Mouse (Mus musculus): ENCODE measurements at regions not wholly inside any gene's neighbourhood (a gene's known extent, or its start where the extent isn't known, plus 50 kb on each side); places are given as distances from the start of the nearest gene placed in this dataset.
"Not testable (repeated sequence)": the region's sequence is repeated elsewhere in the genome, so short reads cannot be mapped to it uniquely, and the experiment has no call there.

GRCm38 (mm10) chr10:34667203-34667602, 184.0 kb downstream of the Frk start:
- 79% methylated on average over 2 of the region's 2 CpGs for WGBS

DNA sequence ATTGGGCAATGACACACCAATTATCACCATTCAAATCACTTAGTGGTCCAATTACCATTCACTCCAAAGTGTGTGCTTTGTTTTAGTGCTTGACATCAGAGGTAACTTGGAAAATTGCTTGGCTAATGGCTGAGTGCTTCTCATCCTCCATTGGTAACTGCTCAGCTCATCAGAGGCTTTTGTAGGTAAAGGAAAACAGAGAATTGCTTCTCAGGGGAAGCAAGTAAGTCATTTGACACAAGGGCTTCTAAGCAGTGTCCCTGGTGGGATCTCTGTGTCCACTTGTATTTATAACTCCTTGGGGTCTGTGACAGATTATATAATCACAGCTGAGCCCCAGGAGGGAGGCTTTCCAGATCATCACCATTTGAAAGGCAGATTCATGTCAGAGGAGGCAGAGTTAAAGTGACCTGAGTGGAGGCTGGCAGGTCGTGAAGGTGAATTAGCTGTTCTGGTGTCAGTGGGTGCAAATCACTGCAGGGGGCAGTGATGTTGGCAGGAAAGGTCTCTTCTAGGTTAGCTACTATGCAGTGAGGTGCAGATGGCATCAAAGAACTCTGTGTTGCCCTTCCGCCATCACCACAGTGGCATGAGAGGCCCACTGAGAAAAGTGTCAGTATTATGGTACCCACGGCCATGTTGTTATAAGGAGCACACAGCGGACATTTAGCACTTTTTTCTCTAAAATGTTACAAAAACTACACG, 184.7 kb downstream of the Frk start:
- Histone ChIP-seq H3K27me3 (replicated peaks) (no peaks in the 10 kb centered on the region), H3K9me3 (no peaks in the 10 kb centered on the region), H3K4me1 (no peaks in the 10 kb centered on the region), H3K27ac (replicated peaks) (no peak overlapping the region), H3K9ac (no peak overlapping the region), H3K4me2 (no peak overlapping the region), H3K4me3 (no peak overlapping the region), H3K36me3 (no peaks in the 10 kb centered on the region)
- 60% methylated on average over 5 of the region's 5 CpGs for WGBS
- ATAC-seq (ENCODE audit: extremely low read depth, insufficient number of reproducible peaks, low FRiP score, low TSS enrichment), result no peak

More at GRCm38 (mm10) chr10:34667203-34667602, 184.0 kb downstream of the Frk start:
- H3K36me3 ChIP-seq, result no peaks in the 10 kb centered on the region
- no peak overlapping the region for H3K4me3 ChIP-seq
- H3K27me3 ChIP-seq (replicated peaks), result no peaks in the 10 kb centered on the region
- no peaks in the 10 kb centered on the region for H3K9me3 ChIP-seq
- no peak overlapping the region for H3K27ac ChIP-seq (replicated peaks)
- H3K4me2 ChIP-seq, result no peak overlapping the region
- ATAC-seq (ENCODE audit: extremely low read depth, insufficient number of reproducible peaks, low FRiP score, low TSS enrichment), result no peak
- no peak overlapping the region for H3K9ac ChIP-seq
- no peaks in the 10 kb centered on the region for H3K4me1 ChIP-seq

- Histone ChIP-seq H3K4me3 (no peak overlapping the region), H3K9me3 (no peaks in the 10 kb centered on the region), H3K4me1 (no peaks in the 10 kb centered on the region), H3K9ac (no peak overlapping the region), H3K27ac (replicated peaks) (no peak overlapping the region), H3K36me3 (no peaks in the 10 kb centered on the region), H3K27me3 (replicated peaks) (no peaks in the 10 kb centered on the region), H3K4me2 (no peak overlapping the region)
- 82% methylated on average over 2 of the region's 2 CpGs for WGBS
- ATAC-seq (ENCODE audit: extremely low read depth, insufficient number of reproducible peaks, low FRiP score, low TSS enrichment), result no peak
Measured at GRCm38 (mm10) chr10:34671791-34672190, 188.6 kb downstream of the Frk start.

- not testable (repeated sequence) for H3K4me3 ChIP-seq; H3K36me3 ChIP-seq; H3K9ac ChIP-seq; H3K9me3 ChIP-seq; H3K27ac ChIP-seq (replicated peaks); H3K4me2 ChIP-seq; H3K27me3 ChIP-seq (replicated peaks); H3K4me1 ChIP-seq; ATAC-seq (ENCODE audit: extremely low read depth, insufficient number of reproducible peaks, low FRiP score, low TSS enrichment)
- WGBS, result 64% methylated on average over 9 of the region's 9 CpGs
Measured at GRCm38 (mm10) chr10:34699414-34699813, 216.2 kb downstream of the Frk start.

- H3K4me2 ChIP-seq, result no peak overlapping the region
- H3K4me1 ChIP-seq, result no peaks in the 10 kb centered on the region
- no peaks in the 10 kb centered on the region for H3K36me3 ChIP-seq
- no peak for ATAC-seq (ENCODE audit: extremely low read depth, insufficient number of reproducible peaks, low FRiP score, low TSS enrichment)
- no peaks in the 10 kb centered on the region for H3K27me3 ChIP-seq (replicated peaks)
- H3K4me3 ChIP-seq, result no peak overlapping the region
- no peaks in the 10 kb centered on the region for H3K9me3 ChIP-seq
- no peak overlapping the region for H3K9ac ChIP-seq
- 79% methylated on average over 1 of the region's 1 CpGs for WGBS
- no peak overlapping the region for H3K27ac ChIP-seq (replicated peaks)
Measured at GRCm38 (mm10) chr10:34701956-34702355, 218.8 kb downstream of the Frk start.

DNA sequence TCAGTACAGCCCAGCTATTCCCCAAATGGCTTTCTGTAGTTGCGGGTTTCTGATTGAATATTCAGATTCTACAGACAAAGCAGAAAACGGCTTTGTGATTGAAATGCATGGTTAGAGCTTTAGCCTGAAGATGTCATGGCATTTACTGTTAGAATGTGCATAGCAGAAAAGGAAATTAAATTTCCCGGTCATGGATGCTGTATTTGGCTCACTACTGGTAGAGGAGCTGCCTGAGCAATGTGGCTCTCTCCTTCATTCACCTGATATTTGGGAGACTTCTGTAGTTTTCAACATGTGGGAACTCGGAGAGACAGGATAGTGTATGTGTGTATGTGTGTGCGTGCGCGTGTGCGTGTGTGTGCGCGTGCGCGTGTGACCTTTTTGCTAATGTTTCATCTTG, 222.2 kb downstream of the Frk start:
- Histone ChIP-seq H3K27me3 (replicated peaks) (no peaks in the 10 kb centered on the region), H3K27ac (replicated peaks) (no peak overlapping the region), H3K4me3 (no peak overlapping the region), H3K4me1 (no peaks in the 10 kb centered on the region), H3K4me2 (no peak overlapping the region), H3K9me3 (no peaks in the 10 kb centered on the region), H3K36me3 (no peaks in the 10 kb centered on the region), H3K9ac (no peak overlapping the region)
- WGBS, result 90% methylated on average over 12 of the region's 12 CpGs
- ATAC-seq (ENCODE audit: extremely low read depth, insufficient number of reproducible peaks, low FRiP score, low TSS enrichment), result no peak

- ATAC-seq (ENCODE audit: extremely low read depth, insufficient number of reproducible peaks, low FRiP score, low TSS enrichment), result no peak
- WGBS, result 50% methylated on average over 2 of the region's 2 CpGs
- no peaks in the 10 kb centered on the region for H3K27me3 ChIP-seq (replicated peaks)
- no peaks in the 10 kb centered on the region for H3K9me3 ChIP-seq
- H3K4me2 ChIP-seq, result no peak overlapping the region
- no peak overlapping the region for H3K9ac ChIP-seq
- H3K4me1 ChIP-seq, result no peaks in the 10 kb centered on the region
- H3K27ac ChIP-seq (replicated peaks), result no peak overlapping the region
- H3K4me3 ChIP-seq, result no peak overlapping the region
- H3K36me3 ChIP-seq, result no peaks in the 10 kb centered on the region
Measured at GRCm38 (mm10) chr10:34731249-34731648, 248.1 kb downstream of the Frk start.

DNA sequence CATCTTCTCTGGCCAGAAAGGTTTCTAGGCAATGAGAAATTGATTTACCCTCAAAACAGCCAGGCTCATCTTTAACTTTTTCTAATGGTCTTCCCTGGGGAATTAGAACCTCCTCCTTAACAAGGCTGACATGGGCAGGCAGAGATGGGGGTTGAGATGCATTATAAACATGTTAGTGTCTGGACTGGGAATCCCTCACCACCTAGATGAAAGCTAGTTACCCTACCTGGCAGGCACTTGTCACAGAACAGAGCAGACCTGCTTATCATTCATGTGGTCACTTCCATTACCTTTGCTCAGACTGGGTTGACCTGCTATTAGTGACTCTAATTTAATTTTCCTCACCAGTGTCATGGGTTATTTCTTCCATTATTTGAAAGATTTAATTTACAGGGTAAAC, 279.2 kb downstream of the Frk start:
- Histone ChIP-seq H3K36me3 (no peaks in the 10 kb centered on the region), H3K4me2 (no peak overlapping the region), H3K4me1 (no peaks in the 10 kb centered on the region), H3K27me3 (replicated peaks) (no peaks in the 10 kb centered on the region), H3K9ac (no peak overlapping the region), H3K4me3 (no peak overlapping the region), H3K27ac (replicated peaks) (no peak overlapping the region), H3K9me3 (no peaks in the 10 kb centered on the region)
- ATAC-seq (ENCODE audit: extremely low read depth, insufficient number of reproducible peaks, low FRiP score, low TSS enrichment), result no peak

- WGBS, result 43% methylated on average over 2 of the region's 2 CpGs
- no peak for ATAC-seq (ENCODE audit: extremely low read depth, insufficient number of reproducible peaks, low FRiP score, low TSS enrichment)
Measured at GRCm38 (mm10) chr10:34792099-34792498, 308.9 kb downstream of the Frk start.

DNA sequence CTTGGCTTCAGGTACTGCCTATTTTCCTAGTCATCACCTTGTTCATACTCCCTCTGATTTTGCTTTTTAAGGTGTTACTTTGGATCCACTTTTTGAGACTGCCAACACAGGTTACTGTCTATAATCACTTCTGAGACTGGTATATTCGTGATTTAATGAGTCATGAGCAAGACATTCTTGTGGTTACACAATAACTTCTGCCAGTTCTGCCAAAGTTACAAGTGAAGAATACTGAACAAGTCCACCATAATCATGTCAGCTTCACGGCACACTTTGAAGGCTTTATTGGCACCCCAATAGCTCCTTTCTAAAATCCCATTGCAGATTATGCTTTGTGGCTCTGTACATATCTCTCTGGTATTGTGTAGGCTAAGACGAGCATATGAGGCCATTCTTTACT, 327.9 kb downstream of the Frk start:
- 71% methylated on average over 3 of the region's 3 CpGs for WGBS

More at GRCm38 (mm10) chr10:34792099-34792498, 308.9 kb downstream of the Frk start:
- Histone ChIP-seq H3K9ac (no peak overlapping the region), H3K4me2 (no peak overlapping the region), H3K4me1 (no peaks in the 10 kb centered on the region), H3K36me3 (no peaks in the 10 kb centered on the region), H3K4me3 (no peak overlapping the region), H3K9me3 (no peaks in the 10 kb centered on the region), H3K27ac (replicated peaks) (no peak overlapping the region), H3K27me3 (replicated peaks) (no peaks in the 10 kb centered on the region)

GRCm38 (mm10) chr10:34824121-34824520, 340.9 kb downstream of the Frk start:
- no peaks in the 10 kb centered on the region for H3K27me3 ChIP-seq (replicated peaks)
- no peak for ATAC-seq (ENCODE audit: extremely low read depth, insufficient number of reproducible peaks, low FRiP score, low TSS enrichment)
- H3K9ac ChIP-seq, result no peak overlapping the region
- no peaks in the 10 kb centered on the region for H3K4me1 ChIP-seq
- no peaks in the 10 kb centered on the region for H3K9me3 ChIP-seq
- H3K36me3 ChIP-seq, result no peaks in the 10 kb centered on the region
- H3K27ac ChIP-seq (replicated peaks), result no peak overlapping the region
- no peak overlapping the region for H3K4me2 ChIP-seq
- no peak overlapping the region for H3K4me3 ChIP-seq

More for the DNA sequence above, 327.9 kb downstream of the Frk start:
- no peaks in the 10 kb centered on the region for H3K36me3 ChIP-seq
- H3K4me2 ChIP-seq, result no peak overlapping the region
- no peak overlapping the region for H3K27ac ChIP-seq (replicated peaks)
- H3K4me3 ChIP-seq, result no peak overlapping the region
- no peaks in the 10 kb centered on the region for H3K4me1 ChIP-seq
- H3K9ac ChIP-seq, result no peak overlapping the region
- no peaks in the 10 kb centered on the region for H3K9me3 ChIP-seq
- ATAC-seq (ENCODE audit: extremely low read depth, insufficient number of reproducible peaks, low FRiP score, low TSS enrichment), result no peak
- no peaks in the 10 kb centered on the region for H3K27me3 ChIP-seq (replicated peaks)

DNA sequence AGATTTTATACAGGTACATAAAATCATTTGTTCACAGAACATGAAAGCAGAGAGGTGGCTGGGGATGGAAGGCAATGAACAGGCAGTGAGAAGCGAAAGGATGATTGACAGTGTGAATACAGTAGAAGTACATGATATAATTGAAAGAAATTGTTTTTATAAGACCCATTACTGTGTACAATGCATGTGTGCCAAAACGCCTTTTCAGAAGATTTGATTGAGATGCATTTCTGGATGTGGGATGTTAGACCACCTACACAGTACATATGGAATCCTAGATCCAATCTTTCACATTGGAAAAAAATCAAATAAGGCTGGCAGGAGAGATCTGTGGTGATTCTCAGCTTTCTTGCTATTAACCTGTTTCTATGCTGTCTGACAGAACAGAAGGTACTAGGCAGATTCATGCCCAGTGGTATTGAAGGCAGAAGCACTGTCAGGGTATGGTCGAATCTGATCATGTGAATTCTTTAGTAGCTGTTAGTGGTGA, 358.9 kb downstream of the Frk start:
- H3K27ac ChIP-seq (replicated peaks), result no peak overlapping the region
- H3K4me1 ChIP-seq, result no peaks in the 10 kb centered on the region
- H3K4me3 ChIP-seq, result no peak overlapping the region
- no peaks in the 10 kb centered on the region for H3K9me3 ChIP-seq
- H3K4me2 ChIP-seq, result no peak overlapping the region
- H3K27me3 ChIP-seq (replicated peaks), result no peaks in the 10 kb centered on the region
- WGBS, result 77% methylated on average over 3 of the region's 3 CpGs
- H3K9ac ChIP-seq, result no peak overlapping the region
- no peaks in the 10 kb centered on the region for H3K36me3 ChIP-seq
- ATAC-seq (ENCODE audit: extremely low read depth, insufficient number of reproducible peaks, low FRiP score, low TSS enrichment), result no peak
